Mouse (Mus musculus): ENCODE measurements around the gene Pkd1l2. TPM values are rescaled to one million over a fixed set of nuclear protein-coding genes. Genes with fewer than 3 reads are reported as not detected.

Pkd1l2 gene
- total RNA-seq, 2 experiments from 2014 or later: 1.0 to 2.9 TPM

GRCm38 (mm10) chr8:117087036-117087435 lies 4.8 kb upstream of the Pkd1l2 start:
- no peak for DNase-seq (ENCODE audit: low spot score in 2 of 2)

DNA sequence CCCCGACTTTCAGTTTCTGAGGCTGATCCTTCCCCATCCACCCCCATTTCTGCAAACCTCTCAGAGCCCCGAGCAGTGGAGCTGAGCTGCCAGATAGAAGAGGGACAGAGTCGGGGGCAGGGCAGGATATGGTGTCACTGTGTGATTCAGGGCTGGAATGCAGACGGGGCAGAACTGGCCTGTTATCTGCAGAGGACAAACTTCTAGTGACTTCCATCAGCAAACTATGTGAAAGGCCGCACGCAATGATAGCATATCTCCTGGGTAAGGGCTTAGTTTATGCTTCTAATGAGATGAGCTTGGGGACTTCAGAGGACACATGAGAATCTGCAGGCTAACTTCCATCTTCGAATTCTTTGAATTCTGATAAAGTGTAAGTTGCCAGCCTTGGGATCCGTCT lies 3.3 kb upstream of the Pkd1l2 start:
- DNase-seq (ENCODE audit: low spot score in 2 of 2): no peak

GRCm38 (mm10) chr8:117082947-117083559 lies 804 bp upstream of the Pkd1l2 start:
- no peak for DNase-seq (ENCODE audit: low spot score in 2 of 2)

DNA sequence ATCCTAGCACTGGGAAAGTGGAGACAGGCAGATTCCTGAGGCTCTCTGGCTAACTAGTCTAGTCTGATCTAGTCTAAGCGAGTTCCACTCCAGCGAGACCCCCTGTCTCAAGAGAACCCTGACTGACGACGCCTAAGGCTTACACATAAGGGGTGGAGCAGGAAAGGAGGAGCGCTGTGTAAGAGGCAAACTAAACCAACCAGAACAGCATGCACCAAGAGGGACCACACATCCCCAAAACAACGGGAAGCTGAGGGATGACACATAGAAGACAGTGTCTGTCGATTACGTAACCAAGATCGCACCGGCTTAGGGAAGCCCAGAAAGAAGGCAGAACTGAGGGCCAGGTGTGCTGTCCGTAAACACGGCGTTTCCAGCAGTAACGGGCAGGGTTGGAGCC lies 2.6 kb downstream of the Pkd1l2 start:
- no peak for DNase-seq (ENCODE audit: low spot score in 2 of 2)

- DNase-seq (ENCODE audit: low spot score in 2 of 2): no peak
Observed at GRCm38 (mm10) chr8:117078367-117078926, 3.8 kb downstream of the Pkd1l2 start.

DNA sequence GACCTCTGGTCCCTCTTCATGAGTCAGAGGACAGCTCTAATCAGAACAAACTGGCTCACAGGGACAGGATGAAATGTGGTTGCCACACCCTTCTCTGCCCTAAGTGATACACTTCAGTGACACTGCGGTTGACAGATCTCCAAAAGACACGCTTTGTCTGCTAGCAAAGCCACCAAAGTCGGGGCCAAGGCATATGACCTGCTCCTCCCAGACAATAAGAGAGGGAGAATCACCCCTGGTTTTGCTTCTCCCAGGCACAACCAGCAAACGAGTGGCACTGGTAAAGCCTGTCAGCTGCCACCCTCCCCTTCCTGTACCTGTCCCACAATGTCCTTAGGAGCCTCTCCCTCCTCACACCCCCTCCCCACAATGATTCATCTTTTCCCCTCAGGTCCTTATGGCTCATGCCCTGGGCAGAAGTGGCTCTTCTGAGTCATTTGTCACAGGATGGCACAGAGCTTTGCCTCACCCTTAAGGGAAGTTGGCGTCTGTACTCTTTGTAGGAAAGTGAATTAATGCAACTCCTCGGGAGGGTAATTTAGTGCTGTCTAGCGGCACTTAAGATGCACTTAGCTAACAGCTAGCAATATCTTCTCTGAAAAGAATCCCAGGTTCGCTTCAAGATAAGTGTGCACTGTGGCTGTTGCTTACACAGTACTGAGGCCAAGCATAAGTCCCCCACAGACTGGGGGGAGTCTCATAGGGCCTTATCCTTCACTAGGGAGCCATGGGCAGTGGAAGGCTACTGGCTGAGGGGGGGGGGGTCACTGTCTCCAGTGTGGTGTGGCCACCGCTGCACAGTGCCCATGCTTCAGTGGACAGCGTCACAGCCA lies 7.7 kb downstream of the Pkd1l2 start:
- DNase-seq (ENCODE audit: low spot score in 2 of 2): no peak

DNA sequence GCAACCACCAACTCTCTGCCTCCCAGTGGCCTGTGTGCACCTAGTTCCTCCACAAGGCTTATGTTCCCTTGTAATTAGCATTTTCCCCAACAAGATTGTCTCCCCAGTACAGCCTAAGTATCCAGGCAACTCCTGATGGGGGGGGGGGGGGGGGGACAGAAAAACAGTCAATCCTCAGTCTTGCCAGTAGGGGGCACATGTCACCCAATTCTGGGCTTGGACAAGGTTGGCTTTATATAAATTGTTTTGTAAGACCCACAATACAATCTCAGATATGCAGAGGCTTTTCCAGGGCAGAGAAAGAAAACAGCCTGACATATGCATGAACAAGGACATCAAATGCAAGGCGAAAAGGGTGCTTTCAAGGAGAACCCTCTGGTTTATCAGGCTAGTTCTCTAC lies 12.5 kb downstream of the Pkd1l2 start:
- DNase-seq (ENCODE audit: low spot score in 2 of 2): no peak

DNA sequence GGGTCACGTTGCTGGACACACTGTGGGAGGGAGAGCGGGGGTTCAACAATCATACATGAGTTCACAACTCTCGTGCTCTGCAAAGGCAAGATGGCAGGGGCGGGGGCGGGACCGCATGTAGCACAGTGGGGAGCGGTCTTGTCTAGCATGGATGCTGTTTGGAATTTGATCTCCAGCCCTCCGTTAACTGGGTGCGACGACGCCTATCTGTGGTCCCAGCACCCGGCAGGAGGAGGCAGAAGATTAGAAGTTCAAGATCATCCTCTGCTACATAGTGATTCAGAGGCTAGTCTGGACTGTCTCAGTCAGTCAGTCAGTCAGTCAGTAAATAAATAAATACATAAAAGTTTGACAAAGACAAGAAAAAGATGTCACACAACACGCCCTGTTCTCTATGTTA lies 14.0 kb downstream of the Pkd1l2 start:
- no peak for DNase-seq (ENCODE audit: low spot score in 2 of 2)

DNA sequence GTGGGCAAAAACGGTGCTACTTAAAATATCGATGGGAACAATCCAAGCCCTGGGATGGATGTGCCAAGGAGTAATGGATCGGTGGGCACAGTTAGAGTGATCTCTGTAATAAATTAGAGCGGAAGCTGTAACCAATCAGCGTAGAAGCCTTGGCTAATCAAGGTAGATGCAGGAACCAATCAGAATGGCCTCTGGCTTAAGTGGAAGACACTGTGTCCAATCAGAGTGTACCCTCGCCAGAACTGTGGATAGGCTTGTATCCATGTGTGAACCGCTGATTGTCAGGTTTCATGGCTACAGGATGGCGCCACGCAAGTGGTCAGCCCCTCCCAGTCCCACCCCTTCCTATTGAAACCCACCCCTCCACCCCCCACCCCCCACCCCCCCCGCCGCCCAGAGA lies 14.9 kb downstream of the Pkd1l2 start:
- no peak for DNase-seq (ENCODE audit: low spot score in 2 of 2)

DNA sequence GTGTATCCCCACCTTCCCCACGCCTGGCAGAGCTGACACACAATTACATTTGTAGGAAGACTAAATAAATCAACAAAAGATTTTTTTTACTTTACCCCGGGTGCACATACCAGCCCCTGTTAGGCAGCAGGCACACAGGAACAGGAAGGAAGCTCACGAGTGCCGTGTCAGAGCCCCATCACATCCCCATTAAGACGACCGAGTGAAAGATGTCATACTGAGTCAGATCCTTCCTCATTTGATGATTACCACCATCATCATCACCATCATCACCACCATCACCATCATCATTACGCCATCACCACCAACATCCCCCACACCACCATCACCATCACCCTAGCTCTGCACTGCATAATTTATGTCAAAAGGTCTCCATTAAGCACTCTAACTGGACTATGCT lies 15.3 kb downstream of the Pkd1l2 start:
- DNase-seq (ENCODE audit: low spot score in 2 of 2): no peak

- no peak for DNase-seq (ENCODE audit: low spot score in 2 of 2)
Observed at GRCm38 (mm10) chr8:117061180-117061880, 20.9 kb downstream of the Pkd1l2 start.

- no peak for DNase-seq (ENCODE audit: low spot score in 2 of 2)
Observed at GRCm38 (mm10) chr8:117060306-117060705, 21.9 kb downstream of the Pkd1l2 start.

DNA sequence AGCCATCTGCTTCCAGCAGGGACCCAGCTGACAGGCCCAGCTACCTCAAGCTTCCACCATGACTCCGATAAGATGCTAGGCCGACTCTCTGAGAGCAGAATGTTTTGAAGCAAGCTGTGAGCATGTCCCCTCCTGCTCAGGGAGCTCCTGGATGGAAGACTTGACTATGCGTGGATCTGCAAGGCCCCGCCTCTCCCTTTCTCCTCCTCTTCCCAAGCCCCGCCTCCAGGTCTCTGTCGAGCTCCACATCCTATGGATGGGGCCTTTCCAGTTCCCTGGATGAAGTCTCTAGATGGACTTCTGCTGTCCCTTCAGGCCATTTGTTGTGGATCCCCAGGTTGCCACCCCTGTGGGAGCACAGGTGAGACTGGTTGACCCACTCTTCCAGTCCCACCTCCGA lies 23.2 kb downstream of the Pkd1l2 start:
- DNase-seq (ENCODE audit: low spot score in 2 of 2): no peak

DNA sequence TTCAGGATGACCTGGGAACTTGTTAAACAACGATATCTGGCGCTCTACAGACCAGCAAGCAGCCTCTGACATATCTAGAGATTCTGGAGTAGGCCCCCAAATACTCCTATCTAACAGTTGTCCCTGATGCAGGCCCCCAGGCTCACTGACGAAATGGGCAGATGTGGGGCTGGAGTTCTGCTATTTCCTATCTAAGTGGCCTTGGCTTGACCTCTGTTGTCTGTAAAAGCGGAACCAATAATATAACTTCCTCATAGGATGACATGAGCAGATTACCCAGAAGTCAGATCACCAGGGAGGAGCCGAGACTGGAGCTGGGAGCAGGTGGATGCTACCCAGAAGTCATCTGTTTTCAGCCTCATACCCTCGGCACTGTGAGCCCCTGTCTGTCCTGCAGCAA lies 27.2 kb downstream of the Pkd1l2 start:
- no peak for DNase-seq (ENCODE audit: low spot score in 2 of 2)

- no peak for DNase-seq (ENCODE audit: low spot score in 2 of 2)
Observed at GRCm38 (mm10) chr8:117054146-117054545, 28.1 kb downstream of the Pkd1l2 start.

- peak; percentile 53 to 62 for DNase-seq (ENCODE audit: low spot score in 2 of 2)
Observed at GRCm38 (mm10) chr8:117053135-117054079, 28.8 kb downstream of the Pkd1l2 start.

DNA sequence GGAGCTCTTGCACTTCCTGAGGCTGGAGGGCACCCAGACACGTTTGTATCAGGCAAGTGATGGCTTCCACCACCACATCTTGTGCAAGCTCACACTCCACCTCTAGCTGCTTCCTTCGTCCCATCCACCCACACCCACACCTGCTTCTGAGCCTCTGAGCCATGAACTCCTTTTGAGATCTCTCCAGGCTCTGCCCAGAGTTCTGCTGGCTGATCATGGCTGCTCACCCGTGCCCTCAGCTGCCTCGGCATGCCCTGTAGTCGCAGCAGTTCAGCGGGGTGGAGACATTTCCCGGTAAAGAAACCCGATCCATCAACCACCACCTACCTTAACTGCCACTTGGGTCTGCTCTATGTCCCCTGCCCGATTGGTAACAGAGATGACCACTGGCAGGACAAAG lies 30.9 kb downstream of the Pkd1l2 start:
- DNase-seq (ENCODE audit: low spot score in 2 of 2): no peak

GRCm38 (mm10) chr8:117050763-117051162 lies 31.5 kb downstream of the Pkd1l2 start:
- DNase-seq (ENCODE audit: low spot score in 2 of 2): no peak

- DNase-seq (ENCODE audit: low spot score in 2 of 2): no peak
Observed at GRCm38 (mm10) chr8:117049444-117049843, 32.8 kb downstream of the Pkd1l2 start.

GRCm38 (mm10) chr8:117043584-117043983 lies 38.7 kb downstream of the Pkd1l2 start:
- no peak for DNase-seq (ENCODE audit: low spot score in 2 of 2)

GRCm38 (mm10) chr8:117039843-117040242 lies 42.4 kb downstream of the Pkd1l2 start:
- no peak for DNase-seq (ENCODE audit: low spot score in 2 of 2)

All from adrenal gland, adult 18-20 months (tissue).